22 mouse cellular contexts compared by ENCODE assay signal in the genomic region with DNA sequence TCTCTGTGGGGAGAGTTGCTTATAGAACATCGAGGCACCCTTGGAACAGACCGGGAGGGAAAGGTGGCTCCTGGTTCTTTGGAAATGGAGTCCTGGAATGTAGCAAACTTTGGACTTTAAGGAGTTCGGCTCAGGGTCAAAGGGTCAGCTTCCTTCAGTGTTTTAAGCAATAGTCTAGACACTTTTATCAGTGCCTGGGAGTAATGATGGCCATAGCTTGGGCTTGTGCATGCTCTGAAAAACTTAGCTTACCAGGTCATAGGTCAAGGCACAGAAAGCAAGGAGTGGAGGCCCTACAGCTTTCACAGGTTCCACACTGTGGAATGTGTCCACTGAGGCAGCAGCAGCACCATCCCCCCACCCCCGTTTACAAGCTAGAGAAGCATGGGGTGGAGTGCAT. TPM values are rescaled to one million over a fixed set of nuclear protein-coding genes. Genes with fewer than 3 reads are reported as not detected.
"Had no signal": no experiment of that assay in that cellular context is flagged by ENCODE, and none has a peak within 500 bp of the region (broad histone marks: within the 10 kb centered on the region; RNA-seq: fewer than 3 reads in every experiment).

No protein-coding gene starts in this region.

- DNase-seq: kidney, adult 8-10 months; kidney, postnatal 36 days; layer of hippocampus, adult 9-11 months; liver; liver, embryonic 13.5 days; liver, postnatal 0 days; lung, postnatal 14 days; right cerebral cortex, adult 18-20 months; right cerebral cortex, postnatal 25 days; spleen, adult 18-20 months; thymus, postnatal 36 days had no signal

- H3K9me3 ChIP-seq: limb, embryonic 12.5 days; liver, embryonic 13.5 days; lung, embryonic 15.5 days; midbrain, embryonic 12.5 days; neural tube, embryonic 15.5 days had no signal

- H3K4me3 ChIP-seq: limb, embryonic 12.5 days; liver, embryonic 13.5 days; lung, embryonic 15.5 days; midbrain, embryonic 12.5 days; neural tube, embryonic 15.5 days had no signal

- ATAC-seq: liver, postnatal 0 days had no signal

- H3K4me2 ChIP-seq: limb, embryonic 12.5 days; liver, embryonic 13.5 days; lung, embryonic 15.5 days; midbrain, embryonic 12.5 days; neural tube, embryonic 15.5 days had no signal

- H3K27ac ChIP-seq: limb, embryonic 12.5 days; liver, embryonic 13.5 days; lung, embryonic 15.5 days; macrophage; midbrain, embryonic 12.5 days; neural tube, embryonic 15.5 days had no signal

- H3K27me3 ChIP-seq: limb, embryonic 12.5 days; liver, embryonic 13.5 days; lung, embryonic 15.5 days; midbrain, embryonic 12.5 days; neural tube, embryonic 15.5 days had no signal

- H3K4me1 ChIP-seq: limb, embryonic 12.5 days; liver, embryonic 13.5 days; lung, embryonic 15.5 days; midbrain, embryonic 12.5 days; neural tube, embryonic 15.5 days had no signal

- H3K9ac ChIP-seq: limb, embryonic 12.5 days; liver, embryonic 13.5 days; liver, postnatal 0 days; lung, embryonic 15.5 days; midbrain, embryonic 12.5 days; neural tube, embryonic 15.5 days had no signal

RNA-seq across cellular contexts. Expression of gene Cst6, which starts 25.4 kb away (rescaled TPM):
- total RNA-seq: megakaryocyte-erythroid progenitor cell, adult 5-6 weeks had no signal
- polyA plus RNA-seq: kidney, embryonic 16.5 days; liver, postnatal 0 days had no signal

RNA-seq across cellular contexts. Expression of gene Tsga10ip, which starts 27.6 kb away (rescaled TPM):
- total RNA-seq: left cerebral cortex, postnatal 36 days; megakaryocyte-erythroid progenitor cell, adult 5-6 weeks; midbrain, postnatal 0 days had no signal
- polyA plus RNA-seq: liver, embryonic 13.5 days; macrophage; neural tube, embryonic 11.5 days; neural tube, embryonic 15.5 days; stomach, embryonic 14.5 days had no signal
